Mouse (Mus musculus): ENCODE measurements around the gene Gstm6. TPM values are rescaled to one million over a fixed set of nuclear protein-coding genes. Genes with fewer than 3 reads are reported as not detected.
"Not testable (repeated sequence)": the region's sequence is repeated elsewhere in the genome, so short reads cannot be mapped to it uniquely, and the experiment has no call there.

Gstm6 gene
- polyA plus RNA-seq (2014; fragmentation: Nextera tagmentation; extraction: Ambion mirVana) = 11.7 and 12.6 TPM in 2 replicates

GRCm38 (mm10) chr3:107943239-107943990, at the start of gene Gstm6:
Gene Gstm6 (minus strand): TSS chr3:107943749.
- WGBS = 18% methylated on average over 19 of the region's 20 CpGs

DNA sequence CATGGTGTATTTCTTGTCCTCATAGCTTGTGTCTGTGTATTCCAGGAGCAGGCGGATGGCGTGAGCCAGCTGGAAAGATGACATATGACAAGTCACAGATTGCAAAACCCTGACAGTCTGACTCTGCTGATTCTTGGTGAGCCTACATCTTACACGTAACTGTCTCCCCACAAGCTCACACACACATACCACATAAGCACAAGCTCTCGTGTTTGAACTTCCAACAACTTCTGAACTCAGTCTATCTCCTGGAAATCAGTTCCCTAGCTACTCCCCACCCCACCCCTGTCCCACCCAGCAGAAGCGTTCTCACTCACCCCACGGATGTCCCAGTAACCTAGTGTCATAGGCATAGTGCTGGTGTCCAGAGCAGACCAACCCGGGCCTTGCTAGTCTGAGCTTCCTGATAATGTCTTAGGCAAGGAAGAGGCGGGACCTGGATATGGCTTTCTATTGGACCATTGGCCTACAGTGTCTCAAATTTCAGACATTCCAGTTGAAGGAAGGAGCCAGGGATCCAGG, 42.6 kb upstream of the Gstm6 start, which contains the start of gene Gstm2:
Gene Gstm2, minus strand, starts transcription at position 413 of the 522 bp plus-strand sequence.
- no peaks in the 10 kb centered on the region for H3K9me3 ChIP-seq (replicated peaks; ENCODE audit: control insufficient read depth, low read length)
- no peaks in the 10 kb centered on the region for H3K4me1 ChIP-seq (ENCODE audit: control insufficient read depth, insufficient read depth, low read length)
- DNase-seq (ENCODE audit: low spot score) (peak; percentile 63), ATAC-seq (replicated peaks; ENCODE audit: insufficient number of reproducible peaks, low FRiP score, low TSS enrichment, low read depth) (peak; percentile 39; the same call in 1 of the 2 replicates)
- H3K4me2 ChIP-seq (ENCODE audit: low read depth, low read length) = peak within 1 kb of the TSS; percentile 20; the same call in 1 of the 2 replicates
- H3K36me3 ChIP-seq (replicated peaks; ENCODE audit: control insufficient read depth, insufficient read depth, low read depth, low read length) = no peaks in the 10 kb centered on the region
- H3K9ac ChIP-seq (replicated peaks; ENCODE audit: low read length) = no peak within 1 kb of the TSS
- no peaks in the 10 kb centered on the region for H3K27me3 ChIP-seq (ENCODE audit: control insufficient read depth, insufficient read depth, low read length)
- 52% methylated on average over 8 of the region's 8 CpGs for WGBS
- H3K4me3 ChIP-seq (ENCODE audit: low read depth, low read length) = no peak within 1 kb of the TSS
- no peak within 1 kb of the TSS for H3K27ac ChIP-seq (replicated peaks; ENCODE audit: low read depth, low read length)

More at GRCm38 (mm10) chr3:107943239-107943990, at the start of gene Gstm6:
- Histone ChIP-seq H3K4me2 (ENCODE audit: low read depth, low read length) (peak within 1 kb of the TSS; percentile 46), H3K9me3 (replicated peaks; ENCODE audit: control insufficient read depth, low read length) (no peaks in the 10 kb centered on the region), H3K27ac (replicated peaks; ENCODE audit: low read depth, low read length) (no peak within 1 kb of the TSS), H3K36me3 (replicated peaks; ENCODE audit: control insufficient read depth, insufficient read depth, low read depth, low read length) (no peaks in the 10 kb centered on the region), H3K27me3 (ENCODE audit: control insufficient read depth, insufficient read depth, low read length) (no peaks in the 10 kb centered on the region), H3K4me1 (ENCODE audit: control insufficient read depth, insufficient read depth, low read length) (no peaks in the 10 kb centered on the region), H3K9ac (replicated peaks; ENCODE audit: low read length) (no peak within 1 kb of the TSS; the same call in 1 of the 2 replicates), H3K4me3 (ENCODE audit: low read depth, low read length) (peak within 1 kb of the TSS; percentile 19; the same call in 1 of the 2 replicates)
- peak; percentile 75 for DNase-seq (ENCODE audit: low spot score)
- peak; percentile 74 for ATAC-seq (replicated peaks; ENCODE audit: insufficient number of reproducible peaks, low FRiP score, low TSS enrichment, low read depth)

DNA sequence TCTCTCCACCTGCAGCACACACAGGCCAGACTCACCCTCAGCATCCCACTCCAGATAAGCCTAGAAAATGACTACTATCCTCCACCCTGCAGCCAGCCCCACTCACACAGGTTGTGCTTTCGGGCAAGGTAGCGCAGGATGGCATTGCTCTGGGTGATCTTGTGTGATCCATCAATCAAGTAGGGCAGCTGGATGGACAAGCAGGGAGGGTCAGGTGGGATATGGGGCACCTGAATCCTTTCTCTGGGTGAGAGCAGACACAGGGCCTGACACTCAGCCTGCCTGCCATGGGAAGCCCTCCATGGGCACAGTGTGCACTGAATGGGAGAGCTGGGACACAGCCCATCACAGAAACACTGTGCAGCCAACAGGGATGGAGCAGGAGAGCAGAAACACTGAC, 41.6 kb upstream of the Gstm6 start:
- 92% methylated on average over 2 of the region's 2 CpGs for WGBS
- not testable (repeated sequence) for H3K4me2 ChIP-seq (ENCODE audit: low read depth, low read length); H3K27me3 ChIP-seq (ENCODE audit: control insufficient read depth, insufficient read depth, low read length); ATAC-seq (replicated peaks; ENCODE audit: insufficient number of reproducible peaks, low FRiP score, low TSS enrichment, low read depth); DNase-seq (ENCODE audit: low spot score); H3K9ac ChIP-seq (replicated peaks; ENCODE audit: low read length); H3K4me1 ChIP-seq (ENCODE audit: control insufficient read depth, insufficient read depth, low read length); H3K4me3 ChIP-seq (ENCODE audit: low read depth, low read length); H3K27ac ChIP-seq (replicated peaks; ENCODE audit: low read depth, low read length); H3K36me3 ChIP-seq (replicated peaks; ENCODE audit: control insufficient read depth, insufficient read depth, low read depth, low read length); H3K9me3 ChIP-seq (replicated peaks; ENCODE audit: control insufficient read depth, low read length)

DNA sequence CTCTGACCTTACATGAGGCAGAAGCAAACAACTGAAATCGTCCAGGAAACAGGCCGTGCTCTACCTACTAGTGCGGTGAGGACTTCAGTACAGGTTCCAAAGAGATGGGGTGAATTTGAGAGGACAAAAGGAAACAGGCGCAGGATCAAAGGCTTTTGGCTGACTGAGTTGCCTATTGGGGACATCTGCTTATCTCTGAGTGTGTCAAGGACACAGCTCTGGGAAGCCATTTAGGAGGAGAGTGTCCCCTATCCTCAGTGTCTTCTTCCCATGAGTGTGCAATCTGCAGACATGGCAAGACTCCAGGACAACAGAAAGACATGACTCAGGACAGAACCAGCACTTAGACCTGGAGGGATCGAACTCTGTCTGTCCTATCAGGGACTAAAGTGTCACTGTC, 40.9 kb upstream of the Gstm6 start:
- H3K36me3 ChIP-seq (replicated peaks; ENCODE audit: control insufficient read depth, insufficient read depth, low read depth, low read length) = no peaks in the 10 kb centered on the region
- H3K27ac ChIP-seq (replicated peaks; ENCODE audit: low read depth, low read length) = no peak overlapping the region
- no peaks in the 10 kb centered on the region for H3K4me1 ChIP-seq (ENCODE audit: control insufficient read depth, insufficient read depth, low read length)
- no peaks in the 10 kb centered on the region for H3K9me3 ChIP-seq (replicated peaks; ENCODE audit: control insufficient read depth, low read length)
- no peaks in the 10 kb centered on the region for H3K27me3 ChIP-seq (ENCODE audit: control insufficient read depth, insufficient read depth, low read length)
- no peak overlapping the region for H3K9ac ChIP-seq (replicated peaks; ENCODE audit: low read length)
- no peak overlapping the region for H3K4me3 ChIP-seq (ENCODE audit: low read depth, low read length)
- DNase-seq (ENCODE audit: low spot score) = no peak
- no peak for ATAC-seq (replicated peaks; ENCODE audit: insufficient number of reproducible peaks, low FRiP score, low TSS enrichment, low read depth)
- H3K4me2 ChIP-seq (ENCODE audit: low read depth, low read length) = no peak overlapping the region
- WGBS = 78% methylated on average over 5 of the region's 5 CpGs

- H3K4me3 ChIP-seq (ENCODE audit: low read depth, low read length) = no peak overlapping the region
- DNase-seq (ENCODE audit: low spot score) (no peak), ATAC-seq (replicated peaks; ENCODE audit: insufficient number of reproducible peaks, low FRiP score, low TSS enrichment, low read depth) (no peak)
- no peak overlapping the region for H3K27ac ChIP-seq (replicated peaks; ENCODE audit: low read depth, low read length)
- WGBS = 79% methylated on average over 3 of the region's 3 CpGs
- H3K9me3 ChIP-seq (replicated peaks; ENCODE audit: control insufficient read depth, low read length) = no peaks in the 10 kb centered on the region
- H3K4me2 ChIP-seq (ENCODE audit: low read depth, low read length) = no peak overlapping the region
- H3K36me3 ChIP-seq (replicated peaks; ENCODE audit: control insufficient read depth, insufficient read depth, low read depth, low read length) = no peaks in the 10 kb centered on the region
- H3K27me3 ChIP-seq (ENCODE audit: control insufficient read depth, insufficient read depth, low read length) = no peaks in the 10 kb centered on the region
- no peaks in the 10 kb centered on the region for H3K4me1 ChIP-seq (ENCODE audit: control insufficient read depth, insufficient read depth, low read length)
- no peak overlapping the region for H3K9ac ChIP-seq (replicated peaks; ENCODE audit: low read length)
Measured at GRCm38 (mm10) chr3:107983771-107984170, 40.2 kb upstream of the Gstm6 start.

DNA sequence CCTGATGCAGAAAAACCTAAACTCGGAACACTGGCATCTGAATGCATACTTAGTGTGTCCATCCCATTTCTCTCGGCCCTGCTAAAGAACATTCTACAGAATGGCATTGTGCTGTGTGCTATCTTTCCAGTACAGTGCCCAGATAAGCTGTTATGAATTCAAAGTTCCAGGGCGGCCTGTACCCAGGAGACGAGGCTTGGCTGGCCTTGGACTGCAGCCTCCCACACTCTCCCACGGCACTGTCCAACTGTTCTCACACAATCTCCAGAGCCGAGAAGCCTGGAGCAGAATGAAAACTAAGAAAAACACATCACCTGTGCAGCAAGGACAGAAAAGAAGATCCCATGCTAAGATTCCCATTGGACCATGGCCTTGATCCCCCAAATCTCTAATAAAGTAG, 39.2 kb upstream of the Gstm6 start:
- DNase-seq (ENCODE audit: low spot score) (no peak), ATAC-seq (replicated peaks; ENCODE audit: insufficient number of reproducible peaks, low FRiP score, low TSS enrichment, low read depth) (no peak)
- Histone ChIP-seq H3K9ac (replicated peaks; ENCODE audit: low read length) (no peak overlapping the region), H3K27me3 (ENCODE audit: control insufficient read depth, insufficient read depth, low read length) (no peaks in the 10 kb centered on the region), H3K4me2 (ENCODE audit: low read depth, low read length) (no peak overlapping the region), H3K4me3 (ENCODE audit: low read depth, low read length) (no peak overlapping the region), H3K4me1 (ENCODE audit: control insufficient read depth, insufficient read depth, low read length) (no peaks in the 10 kb centered on the region), H3K27ac (replicated peaks; ENCODE audit: low read depth, low read length) (no peak overlapping the region), H3K36me3 (replicated peaks; ENCODE audit: control insufficient read depth, insufficient read depth, low read depth, low read length) (no peaks in the 10 kb centered on the region), H3K9me3 (replicated peaks; ENCODE audit: control insufficient read depth, low read length) (no peaks in the 10 kb centered on the region)
- WGBS = 85% methylated on average over 6 of the region's 6 CpGs

DNA sequence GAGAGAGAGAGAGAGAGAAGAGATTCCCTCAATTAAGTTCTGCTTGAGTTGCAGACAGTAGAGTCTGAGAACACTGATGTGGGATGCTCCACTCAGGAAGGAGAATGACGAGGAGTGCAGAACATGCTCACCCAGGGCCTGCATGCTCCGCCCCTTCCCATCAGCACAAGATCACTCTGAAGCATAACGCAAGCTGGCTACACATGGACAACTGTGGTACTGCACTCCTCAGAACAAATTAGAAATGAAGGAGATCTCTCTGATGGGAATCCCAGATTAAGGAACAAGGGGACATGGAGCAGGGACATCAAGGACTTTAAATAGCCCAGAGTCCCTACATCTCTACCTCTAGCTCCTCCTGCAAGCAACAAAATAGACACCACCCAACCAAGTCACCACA, 37.7 kb upstream of the Gstm6 start:
- no peak for DNase-seq (ENCODE audit: low spot score)
- Histone ChIP-seq H3K4me3 (ENCODE audit: low read depth, low read length) (no peak overlapping the region), H3K27me3 (ENCODE audit: control insufficient read depth, insufficient read depth, low read length) (no peaks in the 10 kb centered on the region), H3K9ac (replicated peaks; ENCODE audit: low read length) (no peak overlapping the region), H3K9me3 (replicated peaks; ENCODE audit: control insufficient read depth, low read length) (no peaks in the 10 kb centered on the region), H3K27ac (replicated peaks; ENCODE audit: low read depth, low read length) (no peak overlapping the region), H3K36me3 (replicated peaks; ENCODE audit: control insufficient read depth, insufficient read depth, low read depth, low read length) (no peaks in the 10 kb centered on the region), H3K4me1 (ENCODE audit: control insufficient read depth, insufficient read depth, low read length) (no peaks in the 10 kb centered on the region), H3K4me2 (ENCODE audit: low read depth, low read length) (no peak overlapping the region)
- 68% methylated on average over 3 of the region's 3 CpGs for WGBS
- no peak for ATAC-seq (replicated peaks; ENCODE audit: insufficient number of reproducible peaks, low FRiP score, low TSS enrichment, low read depth)

GRCm38 (mm10) chr3:107977691-107978090, 34.1 kb upstream of the Gstm6 start:
- no peaks in the 10 kb centered on the region for H3K27me3 ChIP-seq (ENCODE audit: control insufficient read depth, insufficient read depth, low read length)
- no peak overlapping the region for H3K4me3 ChIP-seq (ENCODE audit: low read depth, low read length)
- no peaks in the 10 kb centered on the region for H3K4me1 ChIP-seq (ENCODE audit: control insufficient read depth, insufficient read depth, low read length)
- no peak overlapping the region for H3K4me2 ChIP-seq (ENCODE audit: low read depth, low read length)
- ATAC-seq (replicated peaks; ENCODE audit: insufficient number of reproducible peaks, low FRiP score, low TSS enrichment, low read depth) = no peak
- WGBS = 79% methylated on average over 3 of the region's 3 CpGs
- no peak overlapping the region for H3K27ac ChIP-seq (replicated peaks; ENCODE audit: low read depth, low read length)
- DNase-seq (ENCODE audit: low spot score) = no peak
- H3K9me3 ChIP-seq (replicated peaks; ENCODE audit: control insufficient read depth, low read length) = no peaks in the 10 kb centered on the region
- H3K36me3 ChIP-seq (replicated peaks; ENCODE audit: control insufficient read depth, insufficient read depth, low read depth, low read length) = no peaks in the 10 kb centered on the region
- no peak overlapping the region for H3K9ac ChIP-seq (replicated peaks; ENCODE audit: low read length)
